Mouse (Mus musculus) hematopoietic stem cell, adult 5-6 weeks (primary cell): ENCODE measurements around the gene Gm42878. TPM values are rescaled to one million over a fixed set of nuclear protein-coding genes. Genes with fewer than 3 reads are reported as not detected.
A peak's percentile ranks its signal among the peaks of the same experiment; 100 is the strongest.

Source experiments
- ATAC-seq, 2 experiments: fragments of 125-278 bp in 1 of 2; replicated peaks in 1 of 2; 2 replicates each; pipeline ENCODE4 v1.8.0; 2016 to 2017; ENCODE audit warnings: inconsistent platforms in 2 of 2, mild to moderate bottlenecking in 2 of 2, moderate number of reproducible peaks in 2 of 2, low read depth in 1 of 2, moderate TSS enrichment in 1 of 2; ENCODE audit not compliant: low FRiP score in 2 of 2, poor library complexity in 2 of 2, severe bottlenecking in 2 of 2, insufficient read depth in 1 of 2, low TSS enrichment in 1 of 2
- total RNA-seq: library from RNA; stranded (forward); fragments of 172-1452, 232-1000 nt; gene quantifications from 2 replicates; pipeline ENCODE4 v1.2.3, GENCODE M21; 2017

The Gm42878 gene
- not detected in 2 replicates for total RNA-seq

DNA sequence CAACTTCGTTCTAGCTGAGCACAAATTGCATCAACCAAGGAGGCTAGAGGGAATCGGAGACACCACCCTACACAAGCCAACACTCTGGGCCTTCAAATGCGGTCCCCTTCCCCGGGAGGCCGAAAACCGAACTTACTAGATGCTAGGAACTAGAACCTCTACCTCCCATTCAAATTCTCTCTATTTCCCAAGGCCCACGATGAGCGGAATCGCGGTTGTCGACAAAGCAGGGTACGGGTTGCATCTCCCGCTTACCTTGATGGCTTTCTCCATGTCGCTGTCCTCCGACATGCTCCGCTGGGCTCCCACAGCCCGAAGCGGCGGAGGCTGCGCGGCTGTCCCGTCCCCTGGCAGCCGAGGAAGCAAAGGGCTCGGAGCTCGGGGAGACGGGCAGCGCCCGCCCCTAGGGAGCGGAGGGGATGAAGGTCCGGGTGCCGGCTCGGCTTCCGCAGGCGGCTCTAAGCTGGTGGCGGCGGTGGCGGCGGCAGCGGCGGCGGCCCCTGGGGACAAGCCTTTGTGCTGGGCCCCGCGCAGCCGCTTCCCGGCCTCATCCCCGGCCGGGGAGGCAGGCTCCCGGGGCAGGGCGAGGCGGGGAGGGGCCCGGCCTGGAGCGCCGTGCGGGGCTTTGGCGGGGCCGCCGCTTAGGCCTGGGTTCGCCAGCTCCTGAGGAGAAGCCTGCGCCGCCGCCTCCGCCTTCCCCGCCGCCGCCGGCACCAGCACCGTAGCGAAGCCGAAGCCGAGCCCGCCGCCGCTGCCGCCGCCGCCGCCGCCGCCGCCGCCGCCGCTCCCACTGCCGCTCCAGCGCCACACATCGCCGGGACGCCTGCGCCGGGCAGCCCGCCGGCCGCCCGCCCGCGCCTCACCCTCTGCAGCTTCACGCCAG, at the start of gene Gm42878, which contains the start of gene Adam1a:
TSS of gene Gm42878 (minus strand) at position 573 of the 883 bp plus-strand sequence.
TSS of gene Adam1a (minus strand) at position 573 of the 883 bp plus-strand sequence.
- peak; percentile 12 to 34; a peak in 1 of 4 replicates for ATAC-seq

GRCm38 (mm10) chr5:121594714-121595313, 49.5 kb upstream of the Gm42878 start:
- no peak for ATAC-seq

DNA sequence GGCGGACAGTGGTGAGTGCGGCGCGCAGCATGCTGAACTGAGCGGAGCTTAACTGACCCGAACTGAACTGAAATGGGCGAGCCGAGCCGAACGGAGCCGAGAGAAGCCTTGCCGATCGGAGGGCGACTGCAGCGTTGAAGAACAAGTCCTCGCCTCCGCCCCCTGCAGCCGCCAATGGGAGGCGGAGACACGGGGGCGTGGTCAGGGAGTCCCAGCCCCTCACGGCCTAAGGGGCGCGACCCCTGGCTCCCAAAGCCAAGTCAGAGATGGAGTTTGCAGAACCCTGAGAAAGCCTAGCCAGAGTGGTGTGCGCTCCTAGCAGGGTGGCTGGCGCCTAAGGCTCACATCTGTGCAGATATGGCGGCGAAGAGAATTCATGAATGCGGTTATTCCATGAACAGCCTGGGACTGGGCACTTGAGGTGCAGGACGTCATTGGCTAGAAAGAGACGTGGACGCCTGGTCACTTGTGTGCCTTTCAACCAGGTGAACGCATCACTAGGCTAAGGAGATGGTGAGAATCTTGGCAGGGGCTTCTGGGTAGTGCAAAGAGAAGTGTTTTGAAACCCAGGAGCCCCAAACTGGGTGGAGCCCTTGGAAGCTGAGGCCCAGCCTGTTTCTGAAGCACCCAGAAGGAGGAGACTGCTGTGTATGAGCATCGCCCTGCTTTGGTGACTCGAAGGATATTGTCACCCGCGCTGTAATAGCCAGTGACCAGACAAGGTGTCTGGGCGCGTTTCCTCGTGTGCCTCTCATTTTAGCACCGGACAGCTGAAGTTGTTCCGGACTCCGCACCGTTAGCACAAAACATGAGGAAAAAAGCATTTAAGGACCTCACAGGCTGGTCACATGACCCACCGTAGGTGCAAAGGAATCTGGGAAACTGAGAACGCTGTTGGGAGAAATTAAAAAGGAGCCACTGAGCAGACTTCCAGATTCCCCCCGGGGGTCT, 48.4 kb upstream of the Gm42878 start, which contains the start of gene Aldh2:
TSS of gene Aldh2 (minus strand) at position 374 of the 951 bp plus-strand sequence.
- peak; percentile 88 to 91 for ATAC-seq

DNA sequence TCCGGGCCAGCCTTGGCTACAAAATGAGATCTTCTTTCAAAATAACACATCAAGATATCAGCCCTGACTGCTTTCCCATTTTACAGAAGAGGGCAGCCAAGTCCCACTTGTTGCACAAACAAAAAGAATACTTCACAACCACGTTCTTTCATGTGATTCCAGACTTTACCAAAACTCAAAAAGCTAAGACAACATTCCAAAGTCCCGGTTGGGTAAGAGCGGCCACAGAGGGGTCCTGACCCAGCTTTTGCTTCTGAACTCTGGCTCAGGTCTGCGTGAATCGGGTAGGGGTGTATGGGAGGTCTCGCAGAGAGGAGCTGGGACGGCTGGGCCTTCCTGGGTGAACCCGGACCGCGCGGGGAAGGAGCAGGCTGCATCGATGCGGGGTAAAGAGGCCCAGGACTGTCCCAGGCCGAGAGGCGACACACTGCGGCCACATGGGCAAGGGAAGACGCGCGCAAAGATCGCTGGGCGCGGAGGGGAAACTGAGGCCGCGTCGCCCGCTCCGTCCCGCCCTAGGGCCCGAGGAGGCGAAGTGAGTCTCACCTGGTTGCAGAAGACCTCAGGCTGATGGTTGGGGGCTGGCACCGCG, 47.6 kb upstream of the Gm42878 start:
- ATAC-seq = no peak

DNA sequence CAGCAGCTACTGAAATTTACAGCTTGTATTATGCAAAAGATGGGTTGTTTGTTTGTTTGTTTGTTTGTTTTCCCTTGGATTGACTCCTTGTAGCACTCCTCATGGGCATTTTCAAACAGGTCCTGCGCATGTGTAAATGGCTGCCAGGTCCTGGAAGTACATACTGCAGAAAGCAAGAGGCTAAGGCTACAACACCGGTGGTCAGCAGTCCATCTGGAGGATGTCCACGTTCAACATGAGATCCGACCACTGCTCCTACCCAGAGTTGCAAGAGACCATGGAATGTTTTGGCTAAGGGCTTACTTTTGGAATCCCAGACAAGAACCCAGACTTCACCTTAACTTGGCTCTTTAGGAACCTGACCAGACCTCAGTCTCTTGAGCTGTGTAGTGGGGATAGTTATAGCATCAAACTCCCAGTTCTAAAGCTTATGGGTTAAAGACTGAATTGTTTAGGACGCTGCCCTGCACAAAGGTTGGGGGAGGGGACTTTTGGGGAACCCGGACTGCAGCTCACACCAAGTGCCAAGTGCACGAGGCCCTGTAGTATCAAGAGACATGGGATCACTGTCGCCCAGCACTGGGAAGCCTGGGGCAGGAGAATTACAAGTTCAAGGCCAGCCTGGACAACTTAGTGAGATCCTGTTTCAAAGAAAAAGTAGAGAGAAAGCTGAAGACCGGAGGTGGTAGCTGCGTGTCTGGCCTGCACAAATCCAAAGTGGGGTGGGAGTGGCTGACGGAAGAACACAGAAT, 47.0 kb upstream of the Gm42878 start:
- ATAC-seq = no peak

- ATAC-seq = no peak
Measured at GRCm38 (mm10) chr5:121591417-121592063, 46.3 kb upstream of the Gm42878 start.

- no peak for ATAC-seq
Measured at GRCm38 (mm10) chr5:121589928-121590327, 44.6 kb upstream of the Gm42878 start.

DNA sequence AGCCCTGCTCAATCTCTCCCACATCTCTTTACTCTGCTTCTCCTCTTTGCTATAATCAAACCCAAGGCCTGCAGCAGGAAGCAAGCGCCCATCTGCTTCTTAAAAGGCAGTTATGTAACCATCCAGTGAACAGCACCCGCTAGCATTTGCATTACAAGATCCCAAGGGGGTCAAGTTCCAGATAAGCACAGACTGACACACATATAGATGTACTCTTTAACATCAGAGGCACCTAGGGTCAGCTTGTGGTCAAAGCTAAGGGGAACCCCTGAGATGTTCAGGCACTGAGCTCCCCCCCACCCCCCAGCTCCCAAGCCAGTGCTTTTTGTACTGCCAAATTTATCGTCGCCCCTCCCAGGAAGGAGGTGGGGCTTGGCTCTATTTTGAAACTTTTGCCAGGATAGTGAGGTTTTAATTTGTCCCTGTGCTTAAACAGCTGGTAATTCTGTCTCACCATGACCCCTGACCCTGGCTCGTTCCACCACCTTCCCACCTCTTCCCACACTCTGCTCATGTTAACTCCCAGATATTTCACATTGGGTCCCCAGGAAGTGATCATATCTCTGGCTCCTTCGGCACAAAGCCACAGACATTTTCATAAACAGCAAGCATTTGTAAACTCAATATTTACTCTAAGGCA, 41.2 kb upstream of the Gm42878 start:
- ATAC-seq = peak; percentile 24 to 38; a peak in 3 of 4 replicates

DNA sequence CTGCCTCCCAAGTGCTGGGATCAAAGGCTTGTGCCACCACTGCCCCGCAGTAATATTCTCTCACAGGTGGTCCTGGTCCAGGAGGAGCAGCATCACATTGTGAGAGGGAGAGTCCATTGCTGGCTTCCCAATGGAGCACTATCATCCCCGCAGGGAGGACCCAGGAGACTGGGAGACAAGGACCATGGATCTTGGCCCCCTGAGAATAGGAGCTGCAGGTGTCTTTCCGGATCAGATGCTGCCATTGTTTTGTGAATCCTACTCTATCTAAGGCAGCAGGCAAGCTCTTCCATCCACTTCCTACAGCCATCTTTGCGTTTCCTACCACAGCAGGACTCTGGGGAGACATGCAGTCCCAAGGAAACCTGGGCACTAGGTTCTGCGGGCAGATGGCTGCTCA, 40.4 kb upstream of the Gm42878 start:
- no peak for ATAC-seq

- ATAC-seq = no peak
Measured at GRCm38 (mm10) chr5:121585005-121585404, 39.7 kb upstream of the Gm42878 start.

- ATAC-seq = peak; percentile 82 to 89
Measured at GRCm38 (mm10) chr5:121583765-121584501, 38.7 kb upstream of the Gm42878 start.

GRCm38 (mm10) chr5:121581945-121582344, 36.7 kb upstream of the Gm42878 start:
- ATAC-seq = no peak

GRCm38 (mm10) chr5:121576927-121577488, 31.7 kb upstream of the Gm42878 start:
- ATAC-seq = no peak

GRCm38 (mm10) chr5:121575867-121576266, 30.6 kb upstream of the Gm42878 start:
- ATAC-seq = no peak

- ATAC-seq = no peak
Measured at GRCm38 (mm10) chr5:121574145-121574544, 28.9 kb upstream of the Gm42878 start.
